Mouse (Mus musculus): ENCODE measurements around the gene Pkn3. TPM values are rescaled to one million over a fixed set of nuclear protein-coding genes. Genes with fewer than 3 reads are reported as not detected.
"Not testable (repeated sequence)": the region's sequence is repeated elsewhere in the genome, so short reads cannot be mapped to it uniquely, and the experiment has no call there.

The Pkn3 gene
- polyA plus RNA-seq, 1 experiment from 2014 or later = 11.5 TPM

GRCm38 (mm10) chr2:30049831-30050230, 27.7 kb upstream of the Pkn3 start:
- no peak overlapping the region for H3K9ac ChIP-seq
- peaks cover 15% of the 10 kb centered on the region for H3K4me1 ChIP-seq
- no peak overlapping the region for H3K4me2 ChIP-seq
- WGBS = 81% methylated on average over 3 of the region's 3 CpGs
- no peak for ATAC-seq (replicated peaks; ENCODE audit: low FRiP score)
- H3K27me3 ChIP-seq = no peaks in the 10 kb centered on the region
- no peak overlapping the region for H3K27ac ChIP-seq
- H3K36me3 ChIP-seq = peaks cover 18% of the 10 kb centered on the region; the same call in 1 of the 2 replicates
- no peaks in the 10 kb centered on the region for H3K9me3 ChIP-seq (replicated peaks)
- no peak overlapping the region for H3K4me3 ChIP-seq (replicated peaks)

DNA sequence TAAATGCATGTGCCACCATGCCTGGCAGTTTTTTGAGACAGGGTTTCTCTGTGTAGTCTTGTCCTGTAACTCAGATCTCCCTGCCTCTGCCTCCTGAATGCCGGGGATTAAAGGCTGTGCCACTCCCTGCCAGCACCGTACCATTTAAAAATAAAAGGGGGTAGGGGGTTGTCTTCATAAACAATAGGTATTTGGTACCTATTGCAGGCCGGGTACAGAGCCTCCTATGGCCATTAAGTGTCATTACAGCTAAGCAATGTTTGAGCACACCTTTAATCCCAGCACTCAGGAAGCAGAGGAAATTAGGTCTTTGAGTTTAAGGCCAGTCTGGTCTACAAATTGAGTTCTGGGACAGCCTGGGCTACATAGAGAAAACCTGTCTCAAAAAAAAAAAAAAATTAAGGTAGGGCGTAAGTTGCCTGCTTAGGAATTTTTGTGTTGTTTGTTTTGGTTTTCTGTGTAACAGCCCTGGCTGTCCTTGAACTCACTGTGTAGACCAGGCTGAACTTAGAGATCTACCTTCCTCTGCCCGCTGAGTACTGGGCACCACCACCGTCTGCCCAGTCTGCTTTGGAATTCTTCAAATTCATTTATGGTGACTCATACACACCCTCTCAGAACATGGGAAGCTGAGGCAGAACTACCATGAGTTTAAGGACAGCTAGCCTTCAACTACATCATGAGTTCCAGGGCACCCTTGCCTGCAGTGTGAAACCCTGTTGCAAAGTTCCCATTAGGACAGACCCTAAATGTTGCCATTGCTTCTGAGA, 25.3 kb upstream of the Pkn3 start:
- H3K27ac ChIP-seq = no peak overlapping the region
- peaks cover 16% of the 10 kb centered on the region for H3K4me1 ChIP-seq
- H3K36me3 ChIP-seq = no peaks in the 10 kb centered on the region
- H3K4me2 ChIP-seq = no peak overlapping the region
- 50% methylated on average over 6 of the region's 6 CpGs for WGBS
- no peak overlapping the region for H3K9ac ChIP-seq
- H3K27me3 ChIP-seq = no peaks in the 10 kb centered on the region
- H3K9me3 ChIP-seq (replicated peaks) = no peaks in the 10 kb centered on the region
- no peak overlapping the region for H3K4me3 ChIP-seq (replicated peaks)
- no peak for ATAC-seq (replicated peaks; ENCODE audit: low FRiP score)

- not testable (repeated sequence) for H3K4me3 ChIP-seq (replicated peaks); H3K9me3 ChIP-seq (replicated peaks); H3K4me2 ChIP-seq; H3K4me1 ChIP-seq; H3K36me3 ChIP-seq; H3K9ac ChIP-seq; ATAC-seq (replicated peaks; ENCODE audit: low FRiP score); H3K27ac ChIP-seq; H3K27me3 ChIP-seq
- WGBS = 93% methylated on average over 3 of the region's 3 CpGs
Measured at GRCm38 (mm10) chr2:30055310-30055709, 22.2 kb upstream of the Pkn3 start.

- Histone ChIP-seq H3K9ac (no peak overlapping the region), H3K4me1 (peaks cover 14% of the 10 kb centered on the region), H3K36me3 (no peaks in the 10 kb centered on the region), H3K4me3 (replicated peaks) (no peak overlapping the region), H3K27ac (no peak overlapping the region), H3K27me3 (no peaks in the 10 kb centered on the region), H3K9me3 (replicated peaks) (no peaks in the 10 kb centered on the region), H3K4me2 (no peak overlapping the region)
- 83% methylated on average over 3 of the region's 3 CpGs for WGBS
- ATAC-seq (replicated peaks; ENCODE audit: low FRiP score) = no peak
Measured at GRCm38 (mm10) chr2:30056736-30057135, 20.7 kb upstream of the Pkn3 start.

DNA sequence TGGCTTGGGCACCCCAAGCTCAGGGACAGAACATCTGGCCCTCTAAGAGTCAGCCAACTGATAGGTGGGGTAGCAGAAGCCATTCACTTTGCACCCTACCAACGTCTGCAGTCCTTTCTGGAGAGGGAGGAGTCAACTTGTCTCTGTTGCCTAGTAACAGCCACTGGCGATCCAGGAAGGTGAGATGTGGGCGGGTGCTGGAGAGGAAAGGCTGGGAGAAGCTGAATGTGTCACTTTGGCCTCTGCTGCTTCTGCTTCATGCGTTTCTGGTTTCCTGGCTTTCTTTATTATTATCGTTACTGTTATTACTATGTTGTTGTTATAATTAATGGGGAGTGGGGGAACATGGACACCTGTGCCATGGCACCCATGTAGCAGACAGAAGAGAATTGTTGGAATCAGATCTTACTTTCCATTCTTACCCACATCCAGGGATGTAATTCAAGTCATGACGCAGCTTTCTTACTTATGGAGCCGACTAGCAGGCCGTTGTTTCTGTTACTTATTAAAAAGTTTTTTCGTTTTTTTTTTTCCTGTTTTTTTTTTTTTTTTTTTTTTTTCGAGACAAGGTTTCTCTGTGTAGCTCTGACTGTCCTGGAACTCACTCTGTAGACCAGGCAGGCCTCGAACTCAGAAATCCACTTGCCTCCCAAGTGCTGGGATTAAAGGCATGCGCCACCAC, 20.1 kb upstream of the Pkn3 start, which contains the start of gene Set:
Gene Set, plus strand, starts transcription at position 156 of the 682 bp plus-strand sequence.
- H3K4me3 ChIP-seq (replicated peaks) = no peak within 1 kb of the TSS
- no peak within 1 kb of the TSS for H3K27ac ChIP-seq
- H3K4me2 ChIP-seq = no peak within 1 kb of the TSS
- H3K27me3 ChIP-seq = no peaks in the 10 kb centered on the region
- no peaks in the 10 kb centered on the region for H3K36me3 ChIP-seq
- 37% methylated on average over 12 of the region's 12 CpGs for WGBS
- no peaks in the 10 kb centered on the region for H3K9me3 ChIP-seq (replicated peaks)
- ATAC-seq (replicated peaks; ENCODE audit: low FRiP score) = no peak
- H3K9ac ChIP-seq = no peak within 1 kb of the TSS
- H3K4me1 ChIP-seq = peaks cover 14% of the 10 kb centered on the region

DNA sequence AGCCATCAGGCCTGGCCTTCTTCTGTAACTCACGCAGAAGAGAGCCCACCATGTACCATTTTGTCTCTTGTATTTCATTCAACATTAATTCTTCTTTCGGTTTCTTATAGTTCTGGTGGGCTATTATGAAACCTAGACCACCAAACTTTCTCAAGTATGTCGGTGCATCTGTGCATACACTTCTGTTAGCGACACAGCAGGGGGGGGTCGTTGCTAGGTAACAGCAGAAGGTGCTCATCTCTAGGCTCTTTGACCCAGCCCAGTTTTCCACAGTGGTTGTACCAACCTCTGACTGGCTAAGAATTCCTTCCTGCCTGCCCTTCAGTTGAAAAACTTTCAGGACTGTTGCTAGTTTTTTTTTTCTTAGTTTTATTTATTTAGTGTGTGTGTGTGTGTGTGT, 19.1 kb upstream of the Pkn3 start:
- WGBS = 64% methylated on average over 5 of the region's 5 CpGs
- peaks cover 25% of the 10 kb centered on the region for H3K4me1 ChIP-seq
- no peak overlapping the region for H3K27ac ChIP-seq
- H3K9ac ChIP-seq = no peak overlapping the region
- no peak overlapping the region for H3K4me2 ChIP-seq
- no peaks in the 10 kb centered on the region for H3K27me3 ChIP-seq
- no peaks in the 10 kb centered on the region for H3K9me3 ChIP-seq (replicated peaks)
- no peaks in the 10 kb centered on the region for H3K36me3 ChIP-seq
- H3K4me3 ChIP-seq (replicated peaks) = no peak overlapping the region
- ATAC-seq (replicated peaks; ENCODE audit: low FRiP score) = no peak

- Histone ChIP-seq H3K4me3 (replicated peaks) (peak overlapping the region; percentile 66), H3K4me2 (peak overlapping the region; percentile 86), H3K4me1 (peaks cover 48% of the 10 kb centered on the region), H3K36me3 (no peaks in the 10 kb centered on the region), H3K9ac (peak overlapping the region; percentile 75), H3K27ac (peak overlapping the region; percentile 97), H3K27me3 (no peaks in the 10 kb centered on the region), H3K9me3 (replicated peaks) (no peaks in the 10 kb centered on the region)
- no peak; the same call in 1 of the 2 replicates for ATAC-seq (replicated peaks; ENCODE audit: low FRiP score)
- WGBS = 9% methylated on average over 37 of the region's 37 CpGs
Measured at GRCm38 (mm10) chr2:30061215-30062166, 16.0 kb upstream of the Pkn3 start.

- H3K27ac ChIP-seq = peak overlapping the region; percentile 97
- no peaks in the 10 kb centered on the region for H3K9me3 ChIP-seq (replicated peaks)
- H3K27me3 ChIP-seq = no peaks in the 10 kb centered on the region
- ATAC-seq (replicated peaks; ENCODE audit: low FRiP score) = peak; percentile 33
- under 1% methylated on average over 40 of the region's 40 CpGs for WGBS
- H3K4me3 ChIP-seq (replicated peaks) = peak overlapping the region; percentile 66
- H3K4me2 ChIP-seq = peak overlapping the region; percentile 86
- H3K36me3 ChIP-seq = no peaks in the 10 kb centered on the region
- H3K9ac ChIP-seq = peak overlapping the region; percentile 75
- peaks cover 44% of the 10 kb centered on the region for H3K4me1 ChIP-seq
Measured at GRCm38 (mm10) chr2:30062249-30063093, 15.0 kb upstream of the Pkn3 start.

- Histone ChIP-seq H3K27me3 (no peaks in the 10 kb centered on the region), H3K9me3 (replicated peaks) (no peaks in the 10 kb centered on the region), H3K4me3 (replicated peaks) (peak overlapping the region; percentile 66), H3K36me3 (peaks cover 1% of the 10 kb centered on the region), H3K9ac (peak overlapping the region; percentile 75), H3K4me1 (peaks cover 48% of the 10 kb centered on the region), H3K4me2 (peak overlapping the region; percentile 86), H3K27ac (peak overlapping the region; percentile 97)
- no peak for ATAC-seq (replicated peaks; ENCODE audit: low FRiP score)
- 4% methylated on average over 8 of the region's 8 CpGs for WGBS
Measured at GRCm38 (mm10) chr2:30063235-30063634, 14.2 kb upstream of the Pkn3 start.

GRCm38 (mm10) chr2:30063791-30064190, 13.7 kb upstream of the Pkn3 start:
- Histone ChIP-seq H3K27me3 (no peaks in the 10 kb centered on the region), H3K36me3 (peaks cover 7% of the 10 kb centered on the region), H3K9me3 (replicated peaks) (no peaks in the 10 kb centered on the region), H3K4me1 (peaks cover 53% of the 10 kb centered on the region), H3K27ac (peak overlapping the region; percentile 97), H3K9ac (peak overlapping the region; percentile 75), H3K4me2 (peak overlapping the region; percentile 86), H3K4me3 (replicated peaks) (peak overlapping the region; percentile 66)
- 7% methylated on average over 3 of the region's 3 CpGs for WGBS
- no peak for ATAC-seq (replicated peaks; ENCODE audit: low FRiP score)

DNA sequence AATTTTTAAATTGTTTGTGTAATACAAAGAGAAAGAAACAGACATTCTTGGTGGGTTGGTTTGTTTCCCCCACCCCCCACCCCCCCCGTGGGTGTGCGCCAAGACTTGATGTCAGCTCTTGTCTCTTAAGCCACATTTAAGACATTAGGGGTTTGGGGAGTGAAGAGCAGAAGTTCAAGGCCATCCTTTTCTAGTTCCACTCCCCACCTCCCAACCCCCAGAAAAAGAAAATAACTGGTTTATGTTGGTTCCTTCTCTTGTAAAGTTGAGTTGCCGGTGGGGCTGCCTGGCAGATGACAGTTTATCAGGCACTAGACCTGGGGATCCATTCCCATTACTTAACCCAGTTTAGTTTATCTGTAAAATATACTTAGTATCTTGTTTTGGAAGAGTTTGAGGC, 13.2 kb upstream of the Pkn3 start:
- H3K4me3 ChIP-seq (replicated peaks) = peak overlapping the region; percentile 66
- H3K27me3 ChIP-seq = no peaks in the 10 kb centered on the region
- H3K4me1 ChIP-seq = peaks cover 53% of the 10 kb centered on the region
- H3K36me3 ChIP-seq = peaks cover 12% of the 10 kb centered on the region
- peak overlapping the region; percentile 86 for H3K4me2 ChIP-seq
- H3K27ac ChIP-seq = peak overlapping the region; percentile 97; the same call in 1 of the 2 replicates
- H3K9ac ChIP-seq = peak overlapping the region; percentile 75; the same call in 1 of the 2 replicates
- no peaks in the 10 kb centered on the region for H3K9me3 ChIP-seq (replicated peaks)
- 33% methylated on average over 3 of the region's 3 CpGs for WGBS
- no peak for ATAC-seq (replicated peaks; ENCODE audit: low FRiP score)
